Mouse (Mus musculus) CD8-positive naive resting alpha-beta T cell, adult 2 months (primary cell): ENCODE measurements around the gene Dlg2.

Experiments
- DNase-seq, 2 experiments: peaks; one replicate each; pipeline ENCODE4 v3.0.0; 2022; ENCODE audit warnings: low read depth in 2 of 2, low spot score in 2 of 2

The Dlg2 gene

DNA sequence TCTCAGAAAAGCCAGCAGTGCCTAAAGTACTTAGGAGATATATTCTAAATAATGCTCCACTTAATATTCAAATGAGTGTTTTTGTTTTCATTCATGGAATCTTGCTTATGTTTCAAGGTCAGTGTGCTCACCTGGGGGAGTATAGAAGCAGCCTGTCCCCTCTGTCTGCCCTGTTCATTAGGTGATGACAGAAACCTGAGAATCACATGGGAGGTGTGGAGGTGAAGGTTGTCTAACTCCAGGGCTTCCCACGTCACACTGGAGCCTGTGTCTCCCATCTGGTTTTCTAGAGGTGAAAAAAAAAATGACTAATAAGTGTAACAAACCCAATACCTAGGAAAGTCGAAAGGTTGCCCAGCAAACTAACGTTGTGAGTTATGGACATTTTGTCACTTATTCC, 1886.9 kb downstream of the Dlg2 start:
- DNase-seq: no peak

DNA sequence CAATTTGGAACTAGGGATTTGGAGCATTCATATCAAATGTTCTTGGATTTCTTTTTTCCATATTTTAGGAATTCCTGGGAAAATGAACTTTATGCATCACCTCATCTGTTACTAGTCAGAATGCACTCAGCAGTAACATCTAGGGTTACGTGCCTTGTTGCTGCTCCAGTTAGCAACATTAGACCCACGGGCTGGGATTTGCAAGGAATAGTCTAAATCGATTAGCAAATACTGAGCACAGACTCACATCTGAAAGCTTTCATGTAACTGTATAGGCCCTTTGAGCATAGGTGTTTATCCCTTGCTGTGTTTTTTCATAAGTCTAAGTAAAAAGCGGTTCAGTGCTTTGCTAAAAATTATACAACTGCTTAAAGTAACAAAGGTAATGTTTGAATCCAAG, 1887.3 kb downstream of the Dlg2 start:
- no peak for DNase-seq

DNA sequence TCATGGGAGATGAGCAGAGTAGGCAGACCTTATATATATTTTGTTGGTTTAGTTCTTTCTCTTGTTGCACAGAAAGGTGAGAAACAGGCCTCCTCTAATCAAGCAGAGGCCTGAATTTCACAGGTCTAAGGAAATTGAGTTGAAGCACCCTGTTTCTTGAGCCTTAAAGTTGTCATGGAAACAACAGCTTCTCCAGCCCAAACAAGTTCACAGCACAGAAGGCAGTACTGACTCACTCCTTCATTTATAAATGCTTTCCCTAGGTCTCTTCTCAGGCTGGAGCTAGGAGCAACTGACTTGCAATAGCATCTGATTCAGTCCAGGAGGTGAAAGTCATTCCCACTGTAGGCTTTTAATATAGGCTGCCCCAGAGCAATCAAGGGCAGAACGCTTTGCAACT, 1890.6 kb downstream of the Dlg2 start:
- no peak for DNase-seq

DNA sequence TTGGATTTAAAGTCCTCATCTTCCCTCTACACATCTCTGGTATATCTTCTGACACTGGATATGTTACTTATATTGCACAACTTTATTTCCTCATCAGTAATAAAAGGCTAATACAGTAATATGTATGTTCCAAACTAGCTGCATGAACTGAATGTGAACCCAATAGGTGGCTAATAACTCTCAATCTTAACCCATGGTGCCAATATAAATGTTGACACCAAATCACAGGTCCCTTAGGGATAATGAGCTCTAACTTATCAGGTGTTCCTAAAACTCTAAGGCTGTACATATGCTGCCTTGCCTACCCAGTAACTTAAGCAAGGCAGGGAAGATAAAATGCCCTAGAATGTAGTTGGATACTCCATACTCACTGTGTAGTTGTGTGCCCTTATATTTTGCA, 1894.0 kb downstream of the Dlg2 start:
- DNase-seq: no peak

DNA sequence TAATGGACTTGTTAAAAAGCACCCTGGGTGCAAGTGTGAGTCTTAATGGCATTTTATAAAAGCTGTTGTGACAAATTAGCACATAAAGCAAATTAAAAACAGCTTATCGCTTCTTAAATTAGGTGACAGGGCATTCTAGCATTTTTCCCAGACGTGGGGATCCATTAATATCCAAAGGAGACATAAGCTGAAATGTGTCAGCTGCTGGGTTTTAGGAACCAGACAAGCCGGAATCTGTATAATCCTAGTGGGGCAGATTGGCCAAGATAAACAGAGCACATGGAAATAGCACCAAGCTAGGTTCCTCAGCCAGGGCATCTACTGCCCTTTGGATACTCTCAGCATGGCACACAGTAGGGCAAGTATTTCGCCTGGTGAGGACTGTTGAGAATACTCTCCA, 1895.2 kb downstream of the Dlg2 start:
- DNase-seq: no peak

DNA sequence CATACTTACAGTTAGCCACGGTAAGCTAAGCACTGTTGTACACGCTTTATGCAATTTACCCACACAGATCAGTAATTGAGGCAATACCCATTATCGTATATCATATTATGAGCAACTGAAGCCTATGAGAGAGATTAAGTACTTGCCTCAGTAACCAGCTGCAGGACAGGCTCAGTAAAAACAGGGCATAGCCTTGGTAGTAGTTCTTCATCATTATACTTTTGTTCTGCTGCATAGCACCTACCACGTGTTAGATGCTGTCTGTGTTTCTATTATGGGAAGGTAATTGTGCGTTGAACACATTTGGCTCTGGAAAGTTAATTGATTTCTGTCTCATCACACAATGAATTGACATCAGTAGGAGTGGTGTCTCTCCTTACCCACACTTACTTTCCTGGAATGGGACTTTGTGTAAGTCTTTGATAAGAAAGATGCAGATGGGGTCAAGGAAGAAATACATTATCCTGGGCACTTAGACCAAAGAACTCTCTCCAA, 1897.4 kb downstream of the Dlg2 start:
- DNase-seq: no peak

DNA sequence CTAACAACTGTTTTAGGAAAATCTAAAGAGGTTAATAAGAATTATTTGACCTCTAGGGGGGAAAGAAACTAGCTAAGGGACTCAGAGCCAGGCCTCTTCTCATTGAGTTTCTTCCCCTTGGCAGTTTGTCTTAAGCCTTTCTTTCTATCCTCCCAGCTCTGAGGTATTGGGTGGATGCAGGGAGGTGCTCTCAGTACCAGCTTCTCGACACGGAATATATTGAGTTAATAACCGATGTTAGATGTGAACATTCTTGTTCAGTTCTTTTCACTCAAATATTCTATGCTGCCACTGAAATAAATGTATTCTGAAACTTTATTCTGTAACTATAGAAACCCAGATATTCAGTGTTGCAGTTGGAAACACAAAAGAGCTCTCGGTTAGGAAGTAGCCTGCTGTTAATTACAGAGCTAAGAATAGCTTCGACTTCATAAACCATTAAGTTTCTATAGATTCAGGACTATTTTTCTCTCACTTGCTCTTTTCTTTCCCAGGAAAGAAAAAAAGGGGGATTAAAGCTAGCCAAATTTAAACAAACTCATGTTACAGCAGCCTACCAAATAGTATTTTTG, 1907.5 kb downstream of the Dlg2 start:
- DNase-seq: no peak

DNA sequence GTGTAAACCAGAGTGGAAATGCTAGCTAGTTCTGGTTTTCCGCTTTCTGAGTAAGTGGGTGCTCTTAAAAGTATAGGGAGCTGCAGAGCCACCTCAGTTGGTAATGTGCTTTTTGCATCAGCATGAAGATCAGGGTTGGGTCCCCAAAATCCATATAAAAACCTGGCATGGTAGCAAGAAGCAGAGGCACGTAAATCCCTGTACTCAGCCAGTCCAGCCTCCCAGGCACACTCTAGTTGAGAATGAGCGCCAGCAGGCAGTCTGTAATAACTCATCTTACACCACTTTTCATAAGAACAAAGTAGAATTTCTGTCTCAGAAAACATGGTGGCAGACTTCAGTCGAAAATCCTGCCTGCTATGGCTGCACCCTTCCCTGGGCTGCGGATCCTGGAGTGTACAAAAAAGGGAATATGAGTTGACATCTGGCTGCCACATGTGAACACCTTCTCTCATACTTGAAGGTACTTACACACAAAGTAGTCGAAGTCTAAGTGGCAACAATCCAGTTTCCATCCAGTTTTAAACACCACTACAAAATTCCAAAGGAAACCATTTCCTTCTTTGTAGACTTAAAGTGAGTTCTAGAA, 1915.7 kb downstream of the Dlg2 start:
- DNase-seq: no peak

DNA sequence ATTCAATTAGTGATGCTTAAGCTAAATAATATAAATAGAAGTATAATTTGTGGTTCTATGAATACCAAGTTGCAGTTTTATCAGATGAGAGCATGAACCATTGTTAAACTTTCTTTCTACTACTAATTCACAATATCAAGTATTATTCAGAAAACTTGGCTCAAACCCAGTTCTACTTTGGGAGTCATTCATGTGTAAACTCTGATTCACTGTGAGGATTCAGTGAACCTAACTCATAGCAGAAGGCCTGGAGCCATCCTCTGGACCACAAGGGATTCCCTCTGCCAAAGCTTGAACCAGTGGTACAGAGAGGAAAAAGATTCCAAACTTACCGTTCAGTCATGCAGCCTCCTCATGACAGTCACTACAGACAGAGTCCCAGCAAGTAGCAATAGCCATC, 1920.3 kb downstream of the Dlg2 start:
- DNase-seq: no peak

DNA sequence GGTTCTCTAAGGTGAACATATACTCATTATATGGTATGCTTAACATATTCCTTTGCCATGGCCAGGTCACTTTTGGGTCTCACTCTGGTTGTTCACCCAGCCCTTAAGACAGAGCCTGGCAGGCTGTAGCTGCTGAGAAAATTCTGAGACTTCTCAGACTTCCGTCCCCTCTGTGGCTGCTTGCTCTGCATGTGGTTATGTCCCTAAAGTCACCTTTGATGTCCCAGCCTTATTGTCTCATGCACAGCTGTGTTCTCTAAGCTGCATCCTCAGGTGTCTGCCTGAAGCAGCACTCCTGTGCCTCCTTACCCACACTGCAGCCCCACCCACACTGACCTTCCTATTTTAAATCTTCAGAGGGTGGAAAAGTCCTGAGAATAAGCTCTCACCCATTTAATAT, 1922.4 kb downstream of the Dlg2 start:
- DNase-seq: no peak

DNA sequence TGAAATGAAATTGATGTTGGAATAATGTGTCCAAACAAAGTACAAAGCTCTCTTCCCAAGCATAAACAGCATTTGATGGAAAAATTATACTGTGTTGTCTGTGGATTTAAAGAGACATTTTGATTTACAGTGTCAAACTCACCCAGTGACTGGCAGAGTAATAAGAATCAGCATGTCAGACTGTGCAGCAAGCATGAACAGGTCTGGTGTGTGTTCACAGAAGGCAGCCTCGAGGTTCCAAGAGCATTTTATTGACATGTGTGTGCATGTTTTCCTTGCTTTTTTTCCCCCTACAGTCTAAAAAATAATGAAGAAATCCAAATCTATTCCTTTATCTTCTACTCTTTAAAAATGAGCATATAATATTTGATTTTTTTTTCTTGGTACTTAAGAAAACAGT, 1924.1 kb downstream of the Dlg2 start:
- DNase-seq: no peak

DNA sequence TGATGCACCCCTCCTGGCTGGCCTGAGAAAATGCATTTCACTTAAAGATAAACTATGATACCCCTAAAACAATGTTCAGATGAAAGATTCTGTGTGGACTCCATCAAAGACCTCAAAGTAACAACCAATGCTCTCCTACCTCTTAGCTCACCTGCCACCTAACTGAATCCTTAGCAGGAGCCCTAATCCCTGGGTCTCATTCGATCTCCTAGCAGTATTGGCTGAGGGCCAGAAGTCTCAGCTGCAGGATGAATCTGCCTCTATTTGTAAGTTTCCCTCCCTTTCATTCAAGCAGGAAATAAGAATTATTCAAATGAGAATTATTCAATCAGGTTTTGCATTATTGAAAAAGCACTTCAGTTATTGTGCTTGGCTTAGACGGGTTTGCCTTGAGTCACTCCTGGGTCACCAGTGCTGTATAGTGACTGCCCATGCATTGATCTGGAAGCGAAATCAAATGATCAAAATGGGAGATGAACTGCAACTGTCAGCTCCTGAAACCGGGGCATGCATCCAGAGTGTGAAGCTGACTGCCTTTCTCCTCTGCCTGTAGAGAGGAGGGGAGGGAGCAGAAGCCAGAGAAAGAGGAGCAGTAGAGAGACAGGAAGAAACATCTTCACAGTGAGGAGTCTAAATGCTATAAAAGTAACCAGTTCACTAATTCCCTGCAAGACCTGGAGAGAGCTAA, 1924.7 kb downstream of the Dlg2 start:
- no peak for DNase-seq

DNA sequence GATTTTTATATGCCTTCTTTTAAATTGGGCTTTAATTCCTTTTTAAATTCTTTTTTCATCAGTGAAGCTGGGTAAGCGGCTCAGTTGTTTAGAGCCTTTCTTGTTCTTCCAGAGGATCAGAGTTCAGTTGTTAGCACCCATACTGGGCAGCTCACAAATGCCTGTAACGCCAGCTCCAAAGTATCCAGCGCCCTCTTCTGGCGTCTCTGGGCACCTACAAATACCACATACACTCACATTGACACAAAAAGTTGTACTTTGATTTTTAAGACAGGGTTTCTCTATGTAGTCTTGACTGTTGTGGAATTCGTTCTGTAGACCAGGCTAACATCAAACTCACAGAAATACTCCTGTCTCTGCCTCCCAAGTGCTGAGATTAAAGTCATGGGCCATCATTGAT, 1932.0 kb downstream of the Dlg2 start:
- no peak for DNase-seq

DNA sequence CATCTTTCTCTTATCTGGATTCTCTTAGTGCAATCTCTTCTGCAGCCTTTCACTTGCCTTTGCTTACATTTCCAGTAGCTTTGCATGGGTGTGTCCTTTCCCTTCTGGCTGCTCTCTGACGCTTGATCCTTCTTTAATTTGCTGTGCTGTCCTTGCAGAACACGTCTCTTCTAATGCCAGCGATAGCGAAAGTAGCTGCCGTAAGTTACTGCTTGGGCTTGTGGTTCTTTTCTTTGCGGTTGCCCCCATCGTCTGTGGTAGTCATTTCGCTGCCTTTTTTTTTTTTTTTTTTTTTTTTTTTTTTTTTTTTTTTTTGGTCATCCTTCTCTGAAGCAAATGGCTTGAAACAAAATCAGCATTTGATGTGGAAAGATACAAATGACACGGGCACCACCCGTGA, 1944.0 kb downstream of the Dlg2 start:
- DNase-seq: peak in 1 of 2 experiments; percentile 1

DNA sequence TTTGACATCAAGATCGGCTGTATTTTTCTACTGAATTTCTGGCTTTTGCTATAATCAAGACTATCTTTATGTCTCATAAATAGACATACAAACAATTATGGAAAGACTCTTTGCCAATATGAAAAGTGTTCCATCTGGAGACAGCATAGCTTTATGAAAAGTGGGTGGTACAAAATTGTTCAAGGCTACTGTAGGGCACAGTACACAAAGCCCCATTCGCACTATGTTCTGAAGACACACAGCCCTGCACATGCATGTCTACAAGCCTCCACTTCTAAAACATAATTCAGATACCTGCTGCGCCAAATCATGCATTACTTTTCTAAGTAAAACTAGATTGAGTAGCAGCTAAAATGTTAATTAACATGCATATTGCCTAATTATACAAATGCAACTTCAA, 1946.5 kb downstream of the Dlg2 start:
- no peak for DNase-seq

DNA sequence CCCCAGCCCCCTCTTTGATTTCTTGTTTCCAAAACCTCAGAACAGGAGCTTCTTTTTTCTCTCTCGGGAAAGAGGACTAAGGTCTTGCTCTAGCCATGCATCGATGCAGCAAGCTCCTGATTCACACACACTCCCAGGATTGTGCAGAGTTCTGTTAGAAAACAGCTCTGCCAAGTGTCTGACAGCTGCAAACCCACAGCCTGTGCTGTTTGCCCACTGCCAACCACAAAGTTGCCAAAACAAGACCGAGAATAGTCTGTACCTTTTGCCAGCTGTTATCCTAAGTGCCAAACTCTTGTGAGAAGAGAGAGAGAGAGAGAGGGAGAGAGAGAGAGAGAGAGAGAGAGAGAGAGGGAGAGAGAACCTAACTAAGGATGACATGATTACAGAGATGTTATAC, 1948.2 kb downstream of the Dlg2 start:
- DNase-seq: no peak

DNA sequence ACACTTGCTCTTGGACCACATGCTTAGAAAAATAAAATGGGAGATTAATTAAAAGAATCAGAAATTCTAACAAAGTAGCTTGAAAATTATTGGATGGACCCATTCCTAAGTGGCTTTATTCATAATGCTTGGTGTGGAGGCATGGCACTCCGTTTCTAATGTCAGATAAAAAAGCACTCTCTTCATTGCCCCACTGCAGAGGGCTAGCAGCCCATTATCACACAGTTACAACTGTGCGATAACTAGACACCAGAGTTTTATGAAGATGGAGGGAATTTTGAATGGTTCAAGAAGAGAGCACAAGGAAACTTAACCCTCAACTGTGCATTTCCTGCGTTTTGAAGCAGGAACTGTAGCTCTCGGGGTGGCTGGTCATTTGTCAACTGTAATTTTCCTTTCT, 1950.8 kb downstream of the Dlg2 start:
- DNase-seq: no peak

DNA sequence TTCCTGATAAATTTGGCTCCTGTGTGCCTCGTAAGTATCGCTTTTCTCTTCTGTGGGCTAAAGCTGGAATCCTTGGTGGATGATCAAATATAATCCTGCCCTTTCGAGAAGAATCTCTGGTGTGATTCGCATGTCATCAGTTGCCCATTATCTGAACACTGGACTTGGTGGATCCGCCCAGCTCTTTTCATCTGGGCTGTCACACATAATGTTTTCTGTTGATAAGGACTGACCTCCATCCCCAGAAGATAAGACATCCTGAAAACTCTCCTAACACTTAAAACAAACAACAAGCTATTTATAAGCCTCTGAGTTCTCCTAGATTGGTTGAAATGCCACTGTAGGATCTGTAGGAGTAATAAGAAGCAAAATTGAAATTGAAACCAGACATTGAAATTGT, 1952.2 kb downstream of the Dlg2 start:
- no peak for DNase-seq

DNA sequence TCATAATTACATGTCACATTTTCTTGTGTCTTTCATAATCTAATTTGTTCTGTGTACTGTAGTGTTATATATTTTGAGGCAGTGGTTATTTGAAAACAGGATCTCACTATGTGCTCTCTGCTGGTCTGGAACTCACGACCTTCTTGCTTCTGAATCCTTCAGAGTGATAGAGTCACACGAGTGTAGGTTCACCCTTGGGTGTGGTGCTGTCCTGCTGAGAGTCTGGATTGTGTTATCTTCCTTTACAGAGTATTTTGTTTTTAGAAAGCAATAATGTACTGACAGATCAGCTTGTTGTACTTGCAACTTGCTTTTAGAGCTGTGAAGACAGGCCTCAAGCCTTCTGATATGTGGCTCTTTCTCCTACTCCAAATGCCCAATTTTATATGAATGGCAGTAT, 1953.8 kb downstream of the Dlg2 start:
- DNase-seq: no peak

DNA sequence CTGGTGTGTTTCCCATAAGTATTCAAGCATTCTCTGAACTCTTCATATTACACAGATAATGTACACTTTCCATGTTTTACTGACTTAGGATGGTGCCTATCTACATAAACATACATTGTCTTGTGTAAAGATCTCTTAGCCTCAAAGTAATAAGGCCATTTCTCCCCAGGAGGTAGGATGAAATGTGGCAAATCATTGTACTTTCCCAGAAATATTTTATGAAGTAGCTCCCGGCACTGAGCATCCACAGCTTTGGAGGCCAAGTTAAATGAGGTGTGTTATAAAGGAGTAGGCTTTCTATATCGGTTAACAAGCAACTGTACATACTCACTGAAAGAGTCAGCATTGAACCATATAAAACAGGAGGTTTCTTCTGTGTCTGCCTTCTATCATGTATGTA, 1960.7 kb downstream of the Dlg2 start:
- no peak for DNase-seq

DNA sequence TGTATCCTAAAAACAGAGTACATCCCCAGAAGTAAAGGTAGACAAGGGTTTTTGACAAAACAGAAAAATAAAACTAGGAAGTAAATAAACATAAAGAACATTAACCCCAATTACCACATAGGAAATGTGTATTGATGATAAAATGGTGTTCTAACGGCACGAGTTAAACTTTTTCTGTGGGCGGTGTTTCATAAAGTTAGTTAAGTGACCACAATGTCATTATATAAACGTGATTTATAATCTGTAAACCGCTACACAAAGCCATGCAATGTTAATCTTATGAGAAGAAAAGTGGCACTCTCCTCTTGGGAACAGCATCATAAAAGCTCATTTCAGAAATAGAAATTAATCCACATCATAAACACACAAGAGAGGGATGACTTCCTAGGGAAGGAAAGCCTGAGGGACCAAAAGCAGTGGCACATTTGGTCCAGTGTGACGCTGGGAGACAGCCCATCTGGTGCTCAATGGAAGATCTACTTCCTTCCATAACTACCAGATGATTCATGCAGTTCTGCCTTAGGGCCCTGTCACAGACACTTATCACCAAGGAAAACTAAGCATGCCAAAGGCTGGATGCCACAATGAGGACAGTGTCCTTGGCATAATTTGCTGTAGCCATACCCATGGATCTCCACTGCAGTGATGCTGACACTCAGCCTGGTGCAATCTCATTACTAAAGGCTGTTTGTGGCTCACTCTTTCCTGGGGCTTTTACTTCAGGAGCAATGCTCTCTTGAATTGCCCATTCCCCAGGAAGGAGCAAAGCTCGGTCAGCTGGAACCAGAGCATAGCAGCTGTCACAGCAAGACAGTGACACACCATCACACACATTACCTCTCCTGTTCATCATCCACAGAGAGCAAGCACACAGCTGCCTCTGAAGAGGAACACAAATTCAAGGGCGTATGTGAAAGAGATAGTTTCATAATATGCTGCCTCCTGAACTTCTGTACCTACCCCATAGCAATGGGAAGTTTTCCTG, 1963.3 kb downstream of the Dlg2 start:
- DNase-seq: no peak

DNA sequence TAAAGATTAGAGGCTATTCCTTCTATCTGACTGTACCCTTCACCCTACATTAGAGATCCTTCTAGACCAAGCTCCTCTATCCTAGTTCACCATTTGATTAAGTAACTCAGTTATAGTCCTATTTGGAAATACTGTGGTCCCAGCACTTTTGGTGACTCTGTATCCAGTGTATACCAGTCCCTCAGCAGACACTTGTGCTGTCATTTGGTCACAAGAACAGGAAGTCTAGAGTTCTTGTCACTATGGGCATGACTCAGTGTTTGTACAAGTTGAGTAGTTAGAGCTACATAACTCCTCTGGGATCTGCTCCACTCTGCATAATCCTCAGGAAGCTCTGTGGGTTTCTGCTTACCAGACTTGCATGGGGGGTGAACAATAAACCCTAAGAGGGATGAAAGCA, 1965.1 kb downstream of the Dlg2 start:
- DNase-seq: no peak
